Mouse (Mus musculus): Measurements from ENCODE around the gene Lcp2.
A peak's percentile ranks its signal among the peaks of the same experiment; 100 is the strongest.
"Not testable (repeated sequence)": the region's sequence is repeated elsewhere in the genome, so short reads cannot be mapped to it uniquely, and the experiment has no call there.

The Lcp2 gene

GRCm38 (mm10) chr11:34087064-34087463 is 40.3 kb downstream of the Lcp2 start:
- DNase-seq, result no peak

GRCm38 (mm10) chr11:34098422-34098821 is 51.7 kb downstream of the Lcp2 start, which contains the start of gene 4930469K13Rik:
TSS of gene 4930469K13Rik (minus strand) at chr11:34098554.
- DNase-seq, result no peak

GRCm38 (mm10) chr11:34101827-34102226 is 55.1 kb downstream of the Lcp2 start:
- DNase-seq, result no peak

- DNase-seq, result no peak
These were observed 58.2 kb downstream of the Lcp2 start for GRCm38 (mm10) chr11:34104919-34105318.

- no peak for DNase-seq
These were observed 62.5 kb downstream of the Lcp2 start for GRCm38 (mm10) chr11:34109260-34109659.

- no peak for DNase-seq
These were observed 65.2 kb downstream of the Lcp2 start for GRCm38 (mm10) chr11:34111940-34112339.

- DNase-seq, result no peak
These were observed 66.2 kb downstream of the Lcp2 start for GRCm38 (mm10) chr11:34112781-34113380.

GRCm38 (mm10) chr11:34113760-34114159 is 67.0 kb downstream of the Lcp2 start:
- no peak for DNase-seq

- peak in 1 of 2 experiments; percentile 5 for DNase-seq
These were observed 69.9 kb downstream of the Lcp2 start for GRCm38 (mm10) chr11:34116572-34117135.

- no peak for DNase-seq
These were observed 70.9 kb downstream of the Lcp2 start for GRCm38 (mm10) chr11:34117581-34117980.

GRCm38 (mm10) chr11:34118319-34118718 is 71.6 kb downstream of the Lcp2 start:
- no peak for DNase-seq

GRCm38 (mm10) chr11:34123147-34123546 is 76.4 kb downstream of the Lcp2 start:
- peak in 1 of 2 experiments; percentile 50 for DNase-seq

- no peak for DNase-seq
These were observed 78.1 kb downstream of the Lcp2 start for GRCm38 (mm10) chr11:34124852-34125251.

GRCm38 (mm10) chr11:34125727-34126126 is 79.0 kb downstream of the Lcp2 start:
- not testable (repeated sequence) for DNase-seq

- no peak for DNase-seq
These were observed 81.7 kb downstream of the Lcp2 start for GRCm38 (mm10) chr11:34128412-34128811.

GRCm38 (mm10) chr11:34139296-34139695 is 92.6 kb downstream of the Lcp2 start:
- DNase-seq, result no peak
